11 mouse cellular contexts compared by ENCODE assay signal in the genomic region with DNA sequence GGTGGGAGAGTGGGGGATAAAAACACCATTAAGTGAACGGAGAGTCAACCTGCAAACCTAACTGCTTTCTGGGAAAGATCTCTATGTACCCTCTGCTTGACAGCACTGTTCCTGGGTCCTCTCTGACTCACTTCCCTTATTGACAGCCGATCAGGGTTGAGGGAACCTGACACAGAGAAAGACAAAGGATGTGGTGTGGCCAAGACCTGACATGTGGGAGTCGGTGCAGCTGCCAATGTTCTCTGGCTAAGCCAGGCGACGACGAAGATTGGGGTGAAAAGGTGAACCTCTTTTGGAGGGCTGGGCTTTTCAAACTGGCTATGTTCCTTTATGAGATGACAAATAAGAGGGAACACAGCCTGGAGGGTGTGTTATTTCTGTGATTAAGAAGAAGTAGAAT.
DNase-seq lines count a peak whose midpoint lies in the region; ATAC-seq lines count a peak whose summit lies in the region.
"Had no signal": no experiment of that assay in that cellular context is flagged by ENCODE, and none has a peak within 500 bp of the region (broad histone marks: within the 10 kb centered on the region; RNA-seq: fewer than 3 reads in every experiment).

No protein-coding gene starts in this region.

- H3K4me3 ChIP-seq in midbrain, embryonic 15.5 days = no peak overlapping the region

- no peaks in the 10 kb centered on the region for H3K36me3 ChIP-seq in splenic B cell, adult 2 months (ENCODE audit: control insufficient read depth, insufficient read depth, low read length, poor library complexity, severe bottlenecking)
- H3K36me3 ChIP-seq in midbrain, embryonic 15.5 days (replicated peaks) = no peaks in the 10 kb centered on the region

- H3K4me2 ChIP-seq in midbrain, embryonic 15.5 days = no peak overlapping the region

- peak; percentile 1 for DNase-seq in kidney, postnatal 14 days
- no peak for DNase-seq in kidney, adult 11 months
- peak; percentile 52 for DNase-seq in induced T-regulatory cell, adult 2 months (ENCODE audit: low read depth)
- DNase-seq in splenic B cell, adult 2 months (ENCODE audit: low read depth, low spot score) = peak; percentile 43
- DNase-seq in layer of hippocampus, postnatal 36 days = no peak
- DNase-seq: cerebellum, adult 11-12 months; layer of hippocampus, adult 9-11 months had no signal

- no peak overlapping the region for H3K9ac ChIP-seq in midbrain, embryonic 15.5 days

- H3K27me3 ChIP-seq in splenic B cell, adult 2 months (ENCODE audit: control insufficient read depth, insufficient read depth, low read length, poor library complexity, severe bottlenecking) = 0 out of 2 replicates have a peak, but pooled peaks cover 1% of the 10 kb centered on the region
- H3K27me3 ChIP-seq in midbrain, embryonic 15.5 days (replicated peaks) = no peaks in the 10 kb centered on the region

- H3K9me3 ChIP-seq in midbrain, embryonic 15.5 days = no peaks in the 10 kb centered on the region

- ATAC-seq in activated CD4-positive, CD25-positive, alpha-beta regulatory T cell, adult 4 months = peak; percentile 97
- no peak for ATAC-seq in midbrain, embryonic 15.5 days (replicated peaks)
- ATAC-seq in erythroid progenitor cell, adult 5-6 weeks (replicated peaks; ENCODE audit: low FRiP score, poor library complexity, severe bottlenecking) = no peak

- no peaks in the 10 kb centered on the region for H3K4me1 ChIP-seq in midbrain, embryonic 15.5 days

- H3K27ac ChIP-seq in midbrain, embryonic 15.5 days = no peak overlapping the region
- H3K27ac ChIP-seq: macrophage had no signal

- WGBS in midbrain, embryonic 15.5 days = 57% methylated on average over 6 of the region's 6 CpGs

Comparison
In these comparisons a context has a peak if more than half of its experiments do, and no peak if none do; other contexts are left out.
1. DNase-seq: peak in kidney, postnatal 14 days (single experiment), induced T-regulatory cell, adult 2 months (single experiment) and splenic B cell, adult 2 months (single experiment); none in kidney, adult 11 months (single experiment) and layer of hippocampus, postnatal 36 days (0 of 2).